Mouse (Mus musculus) mesoderm, embryonic 11.5 days (tissue): ENCODE results near the gene Atl3.
"Not testable (repeated sequence)": the region's sequence is repeated elsewhere in the genome, so short reads cannot be mapped to it uniquely, and the experiment has no call there.

Source experiments
- DNase-seq: peaks from one replicate; pipeline ENCODE4 v3.0.0-alpha.2; 2012; ENCODE audit warnings: low read depth, low spot score

Atl3 gene

DNA sequence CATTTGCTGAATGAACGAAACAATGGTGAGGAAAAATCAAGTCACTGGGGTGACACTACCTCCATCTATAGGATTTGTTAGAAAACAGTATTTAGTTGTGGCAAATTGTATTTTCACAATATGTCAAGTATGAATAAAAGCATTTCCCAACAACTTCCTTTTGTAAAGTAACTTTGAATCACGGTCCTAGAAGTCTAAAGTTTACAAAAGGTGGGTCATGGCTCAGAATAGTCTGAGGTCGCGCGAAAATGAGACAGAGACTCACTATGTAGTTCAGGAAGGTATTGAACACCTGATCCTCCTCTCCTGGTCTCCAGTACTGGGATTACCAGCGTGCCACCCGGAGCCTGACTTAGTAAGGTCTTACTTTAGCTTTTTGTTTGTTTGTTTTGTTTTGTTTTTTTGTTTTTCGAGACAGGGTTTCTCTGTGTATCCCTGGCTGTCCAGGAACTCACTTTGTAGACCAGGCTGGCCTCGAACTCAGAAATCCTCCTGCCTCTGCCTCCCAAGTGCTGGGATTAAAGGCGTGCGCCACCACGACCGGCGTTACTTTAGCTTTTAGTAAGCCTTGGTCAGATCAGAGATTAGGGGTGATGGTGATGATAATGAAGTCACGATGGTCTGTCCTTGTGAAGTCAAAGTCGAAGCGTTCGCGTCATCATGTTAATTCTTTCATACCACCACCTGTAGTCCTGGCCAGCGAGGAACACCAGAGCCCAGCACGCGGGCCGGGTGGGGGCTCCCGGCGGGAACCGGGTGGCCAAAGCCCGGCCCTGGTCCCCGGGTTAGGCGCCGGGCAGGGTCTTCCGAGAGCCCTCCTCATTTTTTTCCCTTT, at the start of gene Atl3:
Atl3 (plus strand) TSS at position 689 of the 835 bp plus-strand sequence.
- no peak for DNase-seq

DNA sequence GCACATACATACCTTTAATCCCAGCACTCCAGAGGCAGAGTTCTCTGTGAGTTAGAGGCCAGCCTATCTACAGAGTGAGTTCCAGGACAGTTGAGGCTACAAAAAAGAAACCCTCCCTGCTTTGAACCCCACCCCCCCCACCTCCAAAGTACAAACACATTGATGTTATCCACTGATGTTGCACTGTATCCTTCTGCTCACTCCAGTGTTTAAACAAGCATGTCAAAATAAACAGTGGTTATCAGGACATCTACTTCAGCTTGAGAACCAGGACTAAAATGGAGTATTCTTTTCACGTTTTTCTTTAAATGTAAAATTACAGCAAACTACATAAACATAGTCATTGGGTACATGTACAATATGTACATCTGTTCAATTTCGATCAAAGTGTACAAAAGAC, 48.7 kb upstream of the Atl3 start:
- no peak for DNase-seq

- no peak for DNase-seq
Measured at GRCm38 (mm10) chr19:7445596-7445995, 48.2 kb upstream of the Atl3 start.

GRCm38 (mm10) chr19:7456803-7457202, 37.0 kb upstream of the Atl3 start:
- DNase-seq, result no peak

DNA sequence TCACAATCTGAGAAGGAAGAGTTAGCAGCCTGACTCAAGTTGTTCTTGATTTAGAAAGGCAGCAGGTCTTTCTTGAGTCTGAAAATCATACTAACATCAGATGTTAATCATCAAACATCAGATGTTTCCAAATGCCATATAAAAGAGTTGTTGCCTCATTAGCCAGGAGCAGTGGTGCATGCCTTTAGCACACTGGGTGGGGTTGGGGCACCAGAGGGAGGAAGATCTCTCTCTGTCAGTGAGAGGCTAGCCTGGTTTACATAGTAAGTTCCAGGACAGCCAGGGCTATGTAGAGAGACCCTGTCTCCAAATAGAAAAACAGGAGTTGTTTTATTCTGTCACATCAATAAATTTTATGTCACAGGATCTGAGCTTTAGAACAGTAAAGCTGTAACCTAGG, 34.9 kb upstream of the Atl3 start:
- no peak for DNase-seq

DNA sequence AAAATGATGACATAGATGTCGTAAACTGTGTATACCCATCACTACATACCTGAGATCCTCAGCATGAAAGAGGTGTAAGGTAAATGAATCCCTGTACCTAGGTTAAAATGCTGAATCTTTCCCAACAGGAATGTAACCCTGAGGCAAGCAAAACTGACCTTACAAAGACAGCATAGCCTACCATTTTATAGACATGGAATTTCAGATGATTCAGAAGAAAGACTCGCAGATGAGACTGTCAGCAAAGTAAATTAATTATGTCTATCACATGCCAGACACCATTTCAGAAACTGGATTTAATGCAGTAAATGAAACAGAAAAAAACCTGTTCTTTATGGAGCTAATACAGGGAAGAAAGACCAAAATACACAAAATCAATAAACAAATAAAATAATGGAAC, 34.5 kb upstream of the Atl3 start:
- DNase-seq, result no peak

DNA sequence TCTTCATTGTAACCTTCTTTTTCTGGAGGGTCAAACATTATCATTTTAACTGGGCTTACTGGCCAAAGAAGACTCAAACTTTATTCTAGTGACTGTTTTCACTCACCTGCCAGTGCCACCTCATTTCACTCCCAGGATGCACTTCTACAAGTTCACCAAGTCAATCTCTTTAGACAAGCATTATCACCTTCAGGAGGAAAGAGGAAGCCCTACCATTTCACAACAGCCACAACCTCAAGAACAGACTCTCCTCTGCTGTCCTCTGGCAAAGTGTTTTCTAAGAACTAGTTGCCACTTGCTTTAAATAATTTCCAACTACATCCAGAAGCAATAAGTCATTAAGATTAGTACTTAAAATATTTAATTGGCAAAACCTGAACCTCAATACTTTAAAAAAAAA, 25.9 kb upstream of the Atl3 start:
- no peak for DNase-seq

DNA sequence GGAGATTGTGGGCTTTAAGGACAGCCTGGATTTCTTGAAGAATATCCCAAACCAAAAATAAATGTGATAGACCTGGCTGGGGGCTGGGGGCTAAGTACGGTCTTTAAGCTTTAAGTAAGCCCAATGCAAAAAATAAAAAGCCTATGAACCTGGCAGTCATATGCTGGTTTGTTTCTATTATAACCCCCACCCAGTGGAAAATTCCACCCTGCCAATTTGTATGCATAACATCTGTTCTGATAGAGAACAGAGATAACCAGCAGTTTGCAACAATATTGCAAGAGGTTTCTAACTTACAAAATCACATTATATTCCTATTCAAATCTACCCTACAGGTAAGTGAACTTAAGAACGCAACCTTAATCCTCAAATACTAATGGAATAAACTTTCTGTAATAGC, 23.2 kb upstream of the Atl3 start:
- no peak for DNase-seq

DNA sequence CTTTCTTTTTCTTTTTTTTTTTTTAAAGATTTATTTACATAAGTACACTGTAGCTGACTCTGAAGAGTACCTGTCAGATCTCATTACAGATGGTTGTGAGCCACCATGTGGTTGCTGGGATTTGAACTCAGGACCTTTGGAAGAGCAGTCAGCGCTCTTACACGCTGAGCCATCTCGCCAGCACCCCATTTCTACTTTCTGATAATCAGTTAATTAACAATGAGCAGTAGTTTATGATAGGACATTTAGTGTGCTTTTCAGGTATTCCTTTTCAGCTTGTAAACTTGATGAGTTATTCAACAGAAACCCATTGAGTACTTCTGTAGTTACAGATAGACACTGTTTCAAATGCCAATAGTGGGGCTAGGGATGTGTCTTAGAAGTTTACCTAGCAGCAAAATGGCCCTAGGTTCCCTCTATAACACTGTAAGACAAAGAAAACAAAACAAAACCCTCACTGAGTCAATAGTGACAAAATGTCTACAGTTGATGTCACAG, 14.0 kb upstream of the Atl3 start:
- DNase-seq, result no peak

GRCm38 (mm10) chr19:7481541-7482265, 12.1 kb upstream of the Atl3 start:
- peak; percentile 54 for DNase-seq

DNA sequence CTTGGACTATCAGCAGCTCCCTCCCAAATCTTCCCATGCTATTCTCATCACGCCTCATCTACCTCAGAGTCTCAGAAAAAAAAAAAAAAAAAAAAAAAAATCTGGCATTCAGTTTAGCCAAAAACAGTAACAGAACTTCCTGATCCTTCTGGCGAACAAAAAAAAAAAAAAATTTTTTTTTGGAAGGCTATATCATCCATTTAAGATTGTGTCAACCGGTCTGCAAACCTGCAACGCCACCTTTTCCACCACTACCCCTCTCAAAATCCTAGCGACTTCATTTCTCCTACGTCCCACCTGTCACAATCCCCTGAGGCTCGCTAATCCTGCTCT, 11.6 kb upstream of the Atl3 start:
- no peak for DNase-seq

GRCm38 (mm10) chr19:7482599-7483511, 11.0 kb upstream of the Atl3 start, which contains the start of gene Rtn3:
TSS of gene Rtn3 (minus strand) at chr19:7483281.
- peak; percentile 99 for DNase-seq

- DNase-seq, result peak; percentile 61
Measured at GRCm38 (mm10) chr19:7483512-7483882, 10.3 kb upstream of the Atl3 start.

DNA sequence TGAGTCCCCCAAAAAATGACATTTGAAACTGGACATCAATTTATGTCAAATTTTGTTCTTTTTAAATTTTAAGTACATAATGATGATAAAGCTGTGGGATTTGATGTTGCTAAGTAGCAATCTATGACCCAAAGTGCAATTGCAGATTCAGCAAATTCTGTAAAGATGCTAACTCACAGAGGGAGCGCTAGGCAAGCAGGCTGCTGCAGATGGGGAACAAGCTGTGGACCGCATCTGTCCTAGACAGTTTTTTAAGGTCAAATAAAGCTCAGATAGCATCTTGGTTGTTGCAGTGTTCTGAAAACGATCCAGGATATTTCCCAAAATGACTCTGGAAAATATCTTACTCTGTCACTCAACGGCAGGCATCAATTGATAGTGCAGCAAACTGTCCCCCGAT, 9.8 kb upstream of the Atl3 start:
- no peak for DNase-seq

GRCm38 (mm10) chr19:7487680-7488079, 6.2 kb upstream of the Atl3 start:
- DNase-seq, result no peak

GRCm38 (mm10) chr19:7491960-7492359, 1.9 kb upstream of the Atl3 start:
- no peak for DNase-seq

GRCm38 (mm10) chr19:7492682-7493081, 1.2 kb upstream of the Atl3 start:
- no peak for DNase-seq

DNA sequence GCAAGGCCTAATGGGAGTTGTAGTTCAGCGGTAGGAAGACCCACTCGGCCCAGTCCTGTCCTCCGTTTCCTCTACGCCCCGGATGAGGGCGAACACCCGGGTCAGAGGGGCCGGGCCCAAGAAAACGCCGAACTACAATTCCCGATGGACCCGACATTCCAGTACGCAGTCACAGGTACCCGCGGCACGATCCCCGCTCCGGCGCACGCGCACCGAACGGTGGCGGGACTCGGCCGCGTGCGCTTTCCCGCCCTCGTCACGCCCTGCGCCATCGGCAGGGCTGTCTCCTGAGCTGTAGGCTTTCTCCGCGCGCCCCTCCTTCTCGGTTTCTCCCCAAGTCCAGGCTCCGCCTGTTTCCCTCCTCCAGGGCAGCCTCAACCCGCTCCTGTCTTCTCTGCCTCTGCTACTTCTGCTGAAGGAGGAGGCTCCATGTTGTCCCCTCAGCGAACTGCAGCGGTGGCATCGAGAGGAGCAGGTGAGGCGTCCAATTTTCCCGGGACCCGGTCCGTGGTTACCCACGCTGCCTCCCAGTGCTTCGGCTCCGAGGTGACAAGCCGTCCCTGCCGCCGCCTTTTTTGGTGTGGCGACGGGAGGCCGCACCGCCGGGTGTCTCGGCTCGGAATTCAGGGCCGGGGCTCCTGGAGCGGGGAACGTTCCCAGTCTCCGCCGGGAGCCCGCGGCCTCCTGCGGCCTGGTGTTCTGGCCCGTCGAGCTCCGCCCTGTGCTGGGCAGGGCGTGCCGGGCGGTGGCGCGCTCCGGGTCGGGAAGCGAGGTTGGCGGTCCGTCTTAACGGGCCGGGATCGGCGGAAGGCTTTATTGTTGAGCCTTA, 561 bp downstream of the Atl3 start:
- peak; percentile 96 for DNase-seq

DNA sequence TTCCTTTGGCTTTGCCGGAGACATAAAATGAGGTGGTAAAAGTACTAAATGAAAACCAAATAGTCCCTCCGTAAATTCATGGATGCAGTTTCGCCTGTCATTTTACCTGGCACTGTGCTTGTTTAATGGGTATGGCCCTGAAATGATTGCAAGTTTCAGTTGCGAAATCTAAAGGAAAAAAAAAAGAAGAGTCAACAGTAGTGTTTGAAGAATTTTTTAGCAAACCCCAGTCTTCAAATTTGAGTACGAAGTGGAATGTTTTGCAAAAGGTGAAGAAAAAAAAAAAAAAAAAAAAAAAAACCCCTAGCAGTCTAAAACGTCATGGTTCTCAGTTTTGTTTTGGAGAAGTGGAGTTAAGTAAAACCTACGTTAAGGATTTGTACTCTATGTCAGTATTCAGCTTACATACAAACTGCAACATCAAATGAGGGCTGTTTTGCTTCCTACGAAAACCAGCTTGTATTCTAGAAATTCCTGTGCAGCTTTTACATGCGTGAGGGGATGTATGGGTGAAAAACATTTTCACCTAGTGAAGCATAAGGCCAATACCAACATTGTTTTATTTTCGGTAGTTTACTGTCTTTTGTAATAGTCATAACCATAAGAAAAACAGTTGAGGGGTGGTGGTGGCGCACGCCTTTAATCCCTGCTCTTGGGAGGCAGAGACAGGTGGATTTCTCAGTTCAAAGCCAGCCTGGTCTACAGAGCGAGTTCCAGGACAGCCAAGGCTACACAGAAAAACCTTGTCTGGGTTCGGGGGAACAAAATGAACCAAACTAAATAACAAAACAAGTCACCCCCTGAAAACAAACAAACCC, 1.6 kb downstream of the Atl3 start:
- no peak for DNase-seq

GRCm38 (mm10) chr19:7496070-7496469, 2.2 kb downstream of the Atl3 start:
- DNase-seq, result not testable (repeated sequence)
